Mouse (Mus musculus) forebrain, embryonic 12.5 days (tissue): ENCODE results near the gene Relch. TPM values are rescaled to one million over a fixed set of nuclear protein-coding genes. Genes with fewer than 3 reads are reported as not detected.
"Not testable (repeated sequence)": the region's sequence is repeated elsewhere in the genome, so short reads cannot be mapped to it uniquely, and the experiment has no call there.

Experiments
- ATAC-seq: fragments of 200-750 bp; cut with Nextera tagmentation; 2 replicates; pipeline ENCODE4 v1.8.0; 2017; ENCODE audit warnings: moderate TSS enrichment; ENCODE audit not compliant: low FRiP score
- H3K27ac ChIP-seq: fragments of 300-500 bp; sonication (generic); 2 replicates; pipeline ENCODE4 v1.5.1; 2016; ENCODE audit warnings: mild to moderate bottlenecking
- H3K27me3 ChIP-seq: fragments of 300-500 bp; sonication (generic); 2 replicates; pipeline ENCODE4 v1.6.1; 2016; ENCODE audit warnings: mild to moderate bottlenecking
- H3K36me3 ChIP-seq: fragments of 300-500 bp; sonication (generic); replicated peaks from 2 replicates; pipeline ENCODE4 v1.6.1; 2016; ENCODE audit warnings: mild to moderate bottlenecking
- H3K4me1 ChIP-seq: fragments of 300-500 bp; sonication (generic); 2 replicates; pipeline ENCODE4 v1.6.1; 2016
- H3K4me2 ChIP-seq: fragments of 300-500 bp; sonication (generic); 2 replicates; pipeline ENCODE4 v1.6.1; 2016; ENCODE audit warnings: mild to moderate bottlenecking, moderate library complexity
- H3K4me3 ChIP-seq: fragments of 300-500 bp; sonication (generic); replicated peaks from 2 replicates; pipeline ENCODE4 v1.5.1; 2016; ENCODE audit warnings: mild to moderate bottlenecking
- H3K9ac ChIP-seq: fragments of 300-500 bp; sonication (generic); 2 replicates; pipeline ENCODE4 v1.6.1; 2016; ENCODE audit warnings: mild to moderate bottlenecking
- H3K9me3 ChIP-seq: fragments of 300-500 bp; sonication (generic); 2 replicates; pipeline ENCODE4 v1.6.1; 2016
- WGBS: fragments of 180-500 bp; shearing (Covaris S2); methylation state at CpG from one replicate; pipeline ENCODE4 v1.1.7; 2016; 5-methylcytosine and 5-hydroxymethylcytosine counted together
- polyA plus RNA-seq: library from polyadenylated mRNA; unstranded; fragments of >200 nt; fragmentation: Nextera tagmentation; extraction: Ambion mirVana; gene quantifications from 2 replicates; pipeline ENCODE4 v1.2.1, GENCODE M21; 2016

Gene Relch
- polyA plus RNA-seq, 1 experiment from 2014 or later: 39.8 TPM

DNA sequence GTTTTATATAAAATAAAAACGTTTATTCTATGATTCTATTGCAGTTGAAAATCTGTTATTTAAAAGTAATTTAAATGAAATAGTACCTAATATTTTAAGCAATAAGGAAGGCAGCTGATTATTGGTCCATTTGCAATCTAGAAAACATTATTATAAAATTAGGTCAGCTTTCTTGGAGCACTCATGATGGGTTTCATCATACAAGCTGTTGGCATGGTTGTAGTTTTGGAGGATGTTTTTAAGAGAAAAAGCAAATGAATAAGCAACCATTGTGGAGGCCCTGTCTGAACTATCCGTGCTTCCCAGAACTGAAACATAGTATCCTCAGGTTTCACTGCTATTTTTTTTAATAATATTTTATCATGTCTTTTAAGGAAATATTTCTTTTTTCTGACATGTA is 31.9 kb downstream of the Relch start:
- H3K27me3 ChIP-seq: no peaks in the 10 kb centered on the region
- 86% methylated on average over 2 of the region's 2 CpGs for WGBS
- no peak overlapping the region for H3K4me3 ChIP-seq
- H3K4me1 ChIP-seq: no peaks in the 10 kb centered on the region
- H3K4me2 ChIP-seq: no peak overlapping the region
- no peak overlapping the region for H3K27ac ChIP-seq
- no peak for ATAC-seq
- H3K9me3 ChIP-seq: no peaks in the 10 kb centered on the region
- H3K36me3 ChIP-seq: peaks cover 5% of the 10 kb centered on the region; the same call in 1 of the 2 replicates
- no peak overlapping the region for H3K9ac ChIP-seq

DNA sequence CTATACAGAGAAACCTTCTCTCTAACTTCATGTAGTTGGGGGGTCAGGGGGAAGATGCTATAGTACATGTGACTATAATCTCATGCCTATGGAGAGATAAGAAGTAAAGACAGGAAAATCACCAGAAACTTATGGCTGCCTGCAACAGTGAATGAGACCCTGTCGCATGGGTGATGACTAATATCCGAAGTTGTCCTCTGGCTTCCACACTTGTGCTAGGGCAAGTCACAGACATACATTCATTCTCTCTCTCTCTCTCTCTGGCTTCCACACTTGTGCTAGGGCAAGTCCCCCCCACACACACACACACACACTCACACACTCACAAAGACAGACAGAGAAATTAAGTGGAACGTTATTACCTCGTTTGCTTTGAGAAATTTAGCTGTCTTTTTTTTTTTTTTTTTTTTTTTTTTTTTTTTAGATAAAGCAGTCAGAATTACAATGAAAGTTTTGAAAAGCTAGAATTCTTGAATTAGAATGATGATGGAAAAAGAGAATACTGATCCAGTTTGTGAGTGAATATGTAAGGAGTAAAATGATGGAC is 37.4 kb downstream of the Relch start:
- H3K36me3 ChIP-seq: no peaks in the 10 kb centered on the region; the same call in 1 of the 2 replicates
- no peaks in the 10 kb centered on the region for H3K9me3 ChIP-seq
- no peaks in the 10 kb centered on the region for H3K4me1 ChIP-seq
- no peak overlapping the region for H3K9ac ChIP-seq
- 78% methylated on average over 4 of the region's 4 CpGs for WGBS
- H3K4me2 ChIP-seq: no peak overlapping the region
- no peak overlapping the region for H3K27ac ChIP-seq
- H3K27me3 ChIP-seq: no peaks in the 10 kb centered on the region
- no peak overlapping the region for H3K4me3 ChIP-seq
- no peak for ATAC-seq

DNA sequence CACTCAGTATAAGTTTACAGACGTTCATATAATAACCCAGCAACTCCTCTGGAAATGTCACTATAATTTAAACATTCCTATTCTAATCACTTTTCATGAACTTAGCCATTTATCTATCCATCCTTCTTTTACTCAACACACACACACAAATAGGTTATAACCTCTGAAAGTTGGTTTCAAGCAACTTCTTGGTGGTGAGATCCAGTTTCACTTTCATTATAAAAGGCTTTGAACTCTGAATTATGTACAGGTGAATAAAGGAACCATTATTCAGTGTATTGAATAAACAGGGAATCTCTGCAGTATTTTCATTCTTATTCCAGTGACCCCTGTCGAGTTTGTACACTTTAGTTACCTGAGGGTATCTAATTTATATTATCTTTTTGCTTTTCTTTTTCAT is 45.8 kb downstream of the Relch start:
- 75% methylated on average over 2 of the region's 2 CpGs for WGBS
- peaks cover 20% of the 10 kb centered on the region for H3K36me3 ChIP-seq

DNA sequence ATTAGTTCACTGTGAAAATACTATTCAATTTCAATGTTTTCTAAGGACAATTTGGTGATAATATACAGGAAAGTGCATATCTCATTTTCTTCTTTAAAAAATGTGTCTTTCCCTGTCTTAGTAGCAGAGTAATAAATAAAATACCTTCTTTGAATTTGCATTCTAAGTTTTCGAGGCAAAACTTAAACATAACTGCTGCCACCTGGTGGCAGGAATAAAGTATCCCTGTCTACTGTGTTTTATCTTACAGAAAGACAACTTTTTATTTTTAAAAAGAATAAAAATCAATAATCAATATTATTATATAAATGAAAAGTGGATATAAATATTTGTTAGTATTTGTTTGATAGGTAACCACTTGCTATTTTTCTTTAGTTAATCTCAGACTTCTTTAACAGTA is 47.6 kb downstream of the Relch start:
- ATAC-seq: no peak
- WGBS: 50% methylated on average over 1 of the region's 1 CpGs
- no peak overlapping the region for H3K27ac ChIP-seq
- H3K9ac ChIP-seq: no peak overlapping the region
- H3K4me1 ChIP-seq: no peaks in the 10 kb centered on the region
- no peak overlapping the region for H3K4me3 ChIP-seq
- H3K36me3 ChIP-seq: peaks cover 25% of the 10 kb centered on the region
- no peak overlapping the region for H3K4me2 ChIP-seq
- H3K27me3 ChIP-seq: no peaks in the 10 kb centered on the region
- no peaks in the 10 kb centered on the region for H3K9me3 ChIP-seq

More for the DNA sequence above, 45.8 kb downstream of the Relch start:
- Histone ChIP-seq H3K9ac (no peak overlapping the region), H3K27me3 (no peaks in the 10 kb centered on the region), H3K27ac (no peak overlapping the region), H3K4me1 (no peaks in the 10 kb centered on the region), H3K4me2 (no peak overlapping the region), H3K9me3 (no peaks in the 10 kb centered on the region), H3K4me3 (no peak overlapping the region)
- no peak for ATAC-seq

DNA sequence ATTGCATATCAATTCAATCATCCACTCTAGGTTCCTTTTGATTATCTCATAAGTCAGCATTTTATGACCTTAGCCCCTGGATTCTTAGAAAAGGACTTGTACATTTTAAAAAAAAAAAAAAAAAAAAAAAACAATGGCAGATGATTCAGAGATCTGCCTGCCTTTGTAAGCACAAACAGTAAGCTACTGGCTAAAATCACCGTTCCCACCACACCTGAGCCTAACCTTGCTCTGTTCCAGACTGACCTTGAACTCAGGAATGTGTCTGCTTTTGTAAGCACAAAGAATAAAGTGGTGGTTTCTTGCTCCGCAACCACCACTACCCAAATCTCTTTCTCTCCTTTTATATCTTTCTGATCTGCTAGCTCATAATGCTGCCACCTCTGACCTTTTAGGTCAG is 49.2 kb downstream of the Relch start:
- Histone ChIP-seq H3K4me1 (no peaks in the 10 kb centered on the region), H3K4me3 (no peak overlapping the region), H3K4me2 (no peak overlapping the region), H3K9ac (no peak overlapping the region), H3K36me3 (peaks cover 18% of the 10 kb centered on the region), H3K27me3 (no peaks in the 10 kb centered on the region), H3K27ac (no peak overlapping the region), H3K9me3 (no peaks in the 10 kb centered on the region)
- WGBS: 100% methylated on average over 2 of the region's 2 CpGs
- ATAC-seq: no peak

DNA sequence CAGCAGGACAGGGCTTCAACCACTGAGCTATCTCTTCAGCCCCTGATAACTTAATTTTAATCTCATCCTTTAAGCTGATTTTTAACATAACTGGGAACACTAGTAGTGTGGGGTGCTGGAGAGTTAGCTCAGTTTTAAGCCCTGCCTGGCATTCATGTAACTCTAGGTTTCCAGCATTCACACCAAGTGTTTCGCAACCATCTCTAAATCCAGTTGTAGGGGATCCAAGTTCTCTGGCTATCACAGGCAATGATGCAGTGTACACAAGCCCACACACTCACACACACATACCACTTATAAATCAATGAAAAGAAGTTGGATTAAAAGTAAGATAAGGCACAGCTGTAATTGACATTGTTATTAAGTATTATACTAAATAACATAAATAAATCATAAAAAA is 54.7 kb downstream of the Relch start:
- H3K9ac ChIP-seq: no peak overlapping the region
- H3K27me3 ChIP-seq: no peaks in the 10 kb centered on the region
- H3K36me3 ChIP-seq: peaks cover 37% of the 10 kb centered on the region
- H3K4me3 ChIP-seq: no peak overlapping the region
- no peak overlapping the region for H3K4me2 ChIP-seq
- H3K9me3 ChIP-seq: no peaks in the 10 kb centered on the region
- H3K4me1 ChIP-seq: no peaks in the 10 kb centered on the region
- WGBS: 100% methylated on average over 1 of the region's 1 CpGs
- H3K27ac ChIP-seq: no peak overlapping the region
- no peak for ATAC-seq

DNA sequence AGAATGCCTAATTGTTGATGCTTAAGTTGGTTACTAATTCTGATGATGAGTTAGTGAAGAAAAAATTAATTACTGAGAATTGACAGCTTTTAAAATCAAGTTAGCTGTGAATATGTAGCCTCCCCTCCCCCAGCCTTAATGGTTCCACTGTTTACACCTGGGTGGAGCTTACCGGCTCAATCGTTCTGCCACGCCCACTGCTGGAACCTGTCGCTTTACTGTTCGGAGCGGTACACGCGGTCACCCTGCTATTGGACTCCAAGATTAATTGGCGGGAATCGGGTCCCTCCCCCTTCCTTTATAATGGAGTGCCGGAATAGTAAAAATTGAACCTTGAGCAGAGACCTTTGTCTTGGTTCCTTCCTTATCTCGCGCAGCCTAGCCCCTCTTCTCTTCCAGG is 65.6 kb downstream of the Relch start:
- H3K36me3 ChIP-seq: peaks cover 27% of the 10 kb centered on the region
- H3K9ac ChIP-seq, H3K27me3 ChIP-seq, H3K27ac ChIP-seq, ATAC-seq, H3K4me1 ChIP-seq, H3K9me3 ChIP-seq, H3K4me3 ChIP-seq, H3K4me2 ChIP-seq: not testable (repeated sequence)
- 94% methylated on average over 13 of the region's 13 CpGs for WGBS

DNA sequence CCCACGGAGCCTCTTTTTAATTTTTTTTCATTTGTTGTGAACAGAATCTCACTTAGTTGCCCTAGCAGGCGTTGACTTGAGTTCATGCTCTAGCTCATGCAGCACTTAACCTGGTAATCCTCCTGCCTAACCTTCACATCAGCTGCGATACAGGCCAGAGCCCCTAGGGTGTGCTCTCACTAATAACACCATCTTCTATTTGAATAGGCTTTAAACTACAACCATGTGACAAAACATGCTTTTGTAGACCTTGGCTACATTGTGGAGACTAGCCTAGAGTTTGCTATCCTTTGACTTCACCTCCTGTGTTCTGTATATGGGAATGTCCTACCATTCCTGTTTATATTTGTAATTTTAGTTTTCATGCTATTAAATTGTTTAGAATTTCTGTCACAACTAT is 71.7 kb downstream of the Relch start:
- Histone ChIP-seq H3K9ac (no peak overlapping the region), H3K36me3 (peaks cover 19% of the 10 kb centered on the region), H3K4me1 (no peaks in the 10 kb centered on the region), H3K4me3 (no peak overlapping the region), H3K9me3 (no peaks in the 10 kb centered on the region), H3K27me3 (no peaks in the 10 kb centered on the region), H3K27ac (no peak overlapping the region), H3K4me2 (no peak overlapping the region)
- 76% methylated on average over 3 of the region's 3 CpGs for WGBS
- no peak for ATAC-seq

DNA sequence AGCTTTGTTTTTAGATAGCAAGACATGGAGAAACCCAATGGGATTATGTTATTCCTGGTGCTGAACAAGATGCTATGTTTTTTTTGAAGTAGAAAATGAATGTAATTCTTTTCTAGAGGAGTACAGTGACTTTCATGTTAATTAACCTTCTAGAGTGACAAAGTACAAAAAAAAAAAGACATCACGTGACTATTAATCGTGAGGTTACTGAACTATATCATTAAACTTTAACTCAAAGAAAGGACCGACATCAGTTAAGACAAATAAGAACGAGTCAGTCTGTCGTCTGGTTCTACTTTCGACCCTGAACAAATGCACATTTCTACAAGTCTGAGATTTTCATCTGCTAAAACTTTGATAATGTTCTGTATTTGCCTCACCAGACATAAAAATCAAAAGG is 74.7 kb downstream of the Relch start:
- Histone ChIP-seq H3K4me1 (no peaks in the 10 kb centered on the region), H3K36me3 (peaks cover 30% of the 10 kb centered on the region), H3K27me3 (no peaks in the 10 kb centered on the region), H3K27ac (no peak overlapping the region), H3K4me3 (no peak overlapping the region), H3K4me2 (no peak overlapping the region), H3K9ac (no peak overlapping the region), H3K9me3 (no peaks in the 10 kb centered on the region)
- ATAC-seq: no peak
- WGBS: 94% methylated on average over 6 of the region's 6 CpGs

DNA sequence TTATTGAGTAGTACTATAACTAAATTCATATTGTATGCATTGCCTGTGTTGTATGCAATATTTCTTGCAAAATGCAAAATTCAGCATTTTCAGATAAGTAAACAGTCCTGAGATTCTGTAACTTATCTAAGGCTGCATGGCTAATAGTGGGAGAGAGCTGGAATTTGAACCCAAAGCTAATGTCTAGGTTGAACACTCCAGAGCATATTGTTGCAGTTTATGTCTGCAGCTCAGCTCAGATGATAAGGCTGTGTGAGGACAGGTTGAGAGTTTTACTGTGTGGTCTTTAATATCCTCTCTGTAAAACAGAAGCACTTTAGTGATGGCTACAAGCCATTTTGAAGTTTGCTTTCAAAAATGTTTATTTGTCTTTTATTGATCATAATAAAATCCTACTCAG is 75.8 kb downstream of the Relch start:
- no peaks in the 10 kb centered on the region for H3K9me3 ChIP-seq
- H3K4me2 ChIP-seq: no peak overlapping the region
- H3K27ac ChIP-seq: no peak overlapping the region
- H3K36me3 ChIP-seq: peaks cover 36% of the 10 kb centered on the region
- no peaks in the 10 kb centered on the region for H3K4me1 ChIP-seq
- no peaks in the 10 kb centered on the region for H3K27me3 ChIP-seq
- H3K4me3 ChIP-seq: no peak overlapping the region
- no peak for ATAC-seq
- H3K9ac ChIP-seq: no peak overlapping the region

DNA sequence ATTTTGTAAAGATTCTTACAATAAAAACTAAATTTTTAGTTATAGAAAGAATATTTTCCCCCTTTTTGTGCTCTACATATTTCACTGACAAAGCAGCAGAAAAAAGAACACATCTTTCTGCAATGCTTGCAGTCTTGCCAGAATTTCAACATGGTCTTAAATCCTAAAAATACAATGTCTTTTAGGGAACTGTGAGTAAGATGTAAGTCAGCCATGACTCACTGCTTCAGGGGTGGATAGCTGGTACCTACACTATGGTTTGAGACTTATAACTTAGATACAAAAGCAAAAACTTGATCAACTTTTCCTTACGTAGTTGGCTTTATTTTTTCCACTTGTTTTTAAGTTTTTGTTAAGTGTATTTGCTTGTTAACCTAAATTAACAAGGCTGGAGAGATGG is 78.8 kb downstream of the Relch start:
- 89% methylated on average over 1 of the region's 1 CpGs for WGBS
- Histone ChIP-seq H3K4me3 (no peak overlapping the region), H3K9ac (no peak overlapping the region), H3K4me2 (no peak overlapping the region), H3K36me3 (peaks cover 45% of the 10 kb centered on the region), H3K9me3 (no peaks in the 10 kb centered on the region), H3K27ac (no peak overlapping the region), H3K27me3 (no peaks in the 10 kb centered on the region), H3K4me1 (no peaks in the 10 kb centered on the region)
- ATAC-seq: no peak

DNA sequence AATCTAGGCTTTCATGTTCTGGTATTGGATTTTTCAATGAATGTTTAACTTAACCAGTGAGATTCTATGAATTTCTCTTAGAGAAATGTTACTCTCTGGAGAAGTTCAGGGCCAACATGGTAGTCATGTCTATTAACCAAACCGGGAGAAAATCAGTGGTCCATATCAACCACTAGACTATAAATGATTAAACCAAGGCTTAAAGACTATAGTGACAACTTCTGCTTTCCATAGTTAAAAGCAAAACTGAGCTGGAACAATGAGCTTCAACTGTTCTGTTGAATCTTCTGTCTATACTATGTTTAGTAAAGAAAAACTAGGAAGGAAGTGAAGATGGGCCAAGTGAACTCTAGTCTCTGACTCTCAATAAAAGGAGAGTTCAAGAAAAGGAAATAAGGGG is 82.8 kb downstream of the Relch start:
- Histone ChIP-seq H3K9me3 (no peaks in the 10 kb centered on the region), H3K27me3 (no peaks in the 10 kb centered on the region), H3K4me2 (no peak overlapping the region), H3K27ac (no peak overlapping the region), H3K9ac (no peak overlapping the region), H3K4me1 (no peaks in the 10 kb centered on the region), H3K4me3 (no peak overlapping the region), H3K36me3 (peaks cover 48% of the 10 kb centered on the region)
- WGBS: 93% methylated on average over 1 of the region's 1 CpGs
- ATAC-seq: no peak

DNA sequence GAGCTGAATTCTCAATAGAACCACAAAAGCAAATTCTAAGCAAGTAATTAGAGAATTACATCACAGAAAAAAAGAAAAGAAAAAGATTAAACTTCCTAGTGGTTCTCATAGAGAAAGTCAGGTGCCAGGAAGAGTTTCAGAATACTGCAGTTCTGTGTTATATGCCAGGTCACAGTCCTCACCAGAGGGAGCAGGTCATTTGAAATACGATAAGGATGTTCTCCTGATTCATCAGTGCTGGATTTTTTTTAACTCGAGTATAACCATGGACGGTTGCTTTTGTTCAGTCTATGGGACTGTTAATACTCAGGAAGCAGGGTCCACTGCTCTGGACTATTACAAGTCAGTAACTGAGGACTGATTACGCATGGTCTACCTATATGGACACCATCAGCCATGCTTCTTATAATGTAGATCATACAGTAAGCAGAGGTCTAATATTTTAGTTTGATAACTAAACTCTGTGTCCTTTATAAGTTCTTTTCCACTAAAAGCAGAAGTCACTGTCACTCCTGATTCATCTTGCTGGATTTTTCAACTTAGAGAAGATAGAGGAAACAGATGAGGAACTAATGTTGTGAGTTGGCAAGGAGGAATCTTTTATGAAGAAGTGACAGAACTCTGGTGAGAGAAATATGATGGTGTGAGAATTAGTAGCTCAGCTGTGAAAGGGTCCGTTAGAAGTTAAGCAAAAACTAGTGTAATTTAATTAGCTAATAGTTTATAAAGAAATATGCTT is 83.4 kb downstream of the Relch start:
- no peak overlapping the region for H3K4me3 ChIP-seq
- H3K36me3 ChIP-seq: peaks cover 45% of the 10 kb centered on the region
- ATAC-seq: no peak

More for the DNA sequence above, 83.4 kb downstream of the Relch start:
- no peak overlapping the region for H3K27ac ChIP-seq
- WGBS: 91% methylated on average over 5 of the region's 5 CpGs
- H3K9me3 ChIP-seq: no peaks in the 10 kb centered on the region
- no peaks in the 10 kb centered on the region for H3K27me3 ChIP-seq
- H3K9ac ChIP-seq: no peak overlapping the region
- no peaks in the 10 kb centered on the region for H3K4me1 ChIP-seq
- no peak overlapping the region for H3K4me2 ChIP-seq
